Mouse (Mus musculus) limb, embryonic 12.5 days (tissue): ENCODE data around the gene Pnmal2. TPM values are rescaled to one million over a fixed set of nuclear protein-coding genes. Genes with fewer than 3 reads are reported as not detected.

Source experiments
- ATAC-seq: fragments of 200-750 bp; cut with Nextera tagmentation; 2 replicates; pipeline ENCODE4 v1.8.0; 2017; ENCODE audit warnings: low read depth, moderate TSS enrichment; ENCODE audit not compliant: insufficient number of reproducible peaks, insufficient read depth, low FRiP score, low TSS enrichment
- H3K27ac ChIP-seq: fragments of 300-500 bp; sonication (generic); 2 replicates; pipeline ENCODE4 v1.5.1; 2016; ENCODE audit warnings: mild to moderate bottlenecking, moderate library complexity
- H3K27me3 ChIP-seq: fragments of 300-500 bp; sonication (generic); 2 replicates; pipeline ENCODE4 v1.6.1; 2016; ENCODE audit warnings: mild to moderate bottlenecking, moderate library complexity
- H3K36me3 ChIP-seq: fragments of 300-500 bp; sonication (generic); 2 replicates; pipeline ENCODE4 v1.6.1; 2016; ENCODE audit warnings: mild to moderate bottlenecking, moderate library complexity
- H3K4me1 ChIP-seq: fragments of 300-500 bp; sonication (generic); replicated peaks from 2 replicates; pipeline ENCODE4 v1.6.1; 2016
- H3K4me2 ChIP-seq: fragments of 300-500 bp; sonication (generic); 2 replicates; pipeline ENCODE4 v1.6.1; 2016; ENCODE audit warnings: mild to moderate bottlenecking, moderate library complexity
- H3K4me3 ChIP-seq: fragments of 300-500 bp; sonication (generic); replicated peaks from 2 replicates; pipeline ENCODE4 v1.5.1; 2016; ENCODE audit warnings: mild to moderate bottlenecking
- H3K9ac ChIP-seq: fragments of 300-500 bp; sonication (generic); replicated peaks from 2 replicates; pipeline ENCODE4 v1.6.1; 2016; ENCODE audit warnings: mild to moderate bottlenecking, moderate library complexity
- H3K9me3 ChIP-seq: fragments of 300-500 bp; sonication (generic); 2 replicates; pipeline ENCODE4 v1.6.1; 2016; ENCODE audit warnings: mild to moderate bottlenecking, moderate library complexity
- WGBS: fragments of 180-500 bp; shearing (Covaris S2); methylation state at CpG from one replicate; pipeline ENCODE4 v1.1.7; 2016; 5-methylcytosine and 5-hydroxymethylcytosine counted together
- polyA plus RNA-seq: library from polyadenylated mRNA; unstranded; fragments of >200 nt; fragmentation: Nextera tagmentation; extraction: Ambion mirVana; gene quantifications from 2 replicates; pipeline ENCODE4 v1.2.1, GENCODE M21; 2016

Pnmal2 gene
- polyA plus RNA-seq, 1 experiment from 2014 or later: 16.6 TPM

- no peak for ATAC-seq
- Histone ChIP-seq H3K4me2 (no peak overlapping the region), H3K36me3 (no peaks in the 10 kb centered on the region), H3K27ac (peak overlapping the region; percentile 74), H3K9me3 (no peaks in the 10 kb centered on the region; the same call in 1 of the 2 replicates), H3K27me3 (no peaks in the 10 kb centered on the region), H3K4me3 (no peak overlapping the region), H3K4me1 (peaks cover 49% of the 10 kb centered on the region), H3K9ac (no peak overlapping the region)
- WGBS: 39% methylated on average over 3 of the region's 3 CpGs
Observed at GRCm38 (mm10) chr7:16988405-16988804, 43.9 kb downstream of the Pnmal2 start.

GRCm38 (mm10) chr7:16990006-16990744, 45.7 kb downstream of the Pnmal2 start:
- Histone ChIP-seq H3K9ac (no peak overlapping the region), H3K4me1 (peaks cover 52% of the 10 kb centered on the region), H3K36me3 (peaks cover 4% of the 10 kb centered on the region), H3K27ac (peak overlapping the region; percentile 82), H3K4me2 (no peak overlapping the region), H3K4me3 (no peak overlapping the region), H3K27me3 (no peaks in the 10 kb centered on the region), H3K9me3 (no peaks in the 10 kb centered on the region; the same call in 1 of the 2 replicates)
- ATAC-seq: no peak
- WGBS: 50% methylated on average over 15 of the region's 15 CpGs

- peak overlapping the region; percentile 8; the same call in 1 of the 2 replicates for H3K4me3 ChIP-seq
- peaks cover 19% of the 10 kb centered on the region for H3K36me3 ChIP-seq
- H3K4me1 ChIP-seq: peaks cover 69% of the 10 kb centered on the region
- H3K9me3 ChIP-seq: no peaks in the 10 kb centered on the region; the same call in 1 of the 2 replicates
- 55% methylated on average over 18 of the region's 18 CpGs for WGBS
- peak overlapping the region; percentile 47 for H3K4me2 ChIP-seq
- peak overlapping the region; percentile 95 for H3K27ac ChIP-seq
- no peaks in the 10 kb centered on the region for H3K27me3 ChIP-seq
- no peak overlapping the region for H3K9ac ChIP-seq
- peak; percentile 50; the same call in 1 of the 2 replicates for ATAC-seq
Observed at GRCm38 (mm10) chr7:16991681-16992450, 47.4 kb downstream of the Pnmal2 start.

GRCm38 (mm10) chr7:16992451-16992807, 47.9 kb downstream of the Pnmal2 start, which contains the start of gene Ccdc8:
Ccdc8 (plus strand) TSS chr7:16992708.
- no peak for ATAC-seq
- Histone ChIP-seq H3K27me3 (no peaks in the 10 kb centered on the region), H3K9me3 (no peaks in the 10 kb centered on the region; the same call in 1 of the 2 replicates), H3K27ac (peak within 1 kb of the TSS; percentile 95), H3K9ac (no peak within 1 kb of the TSS), H3K36me3 (peaks cover 25% of the 10 kb centered on the region), H3K4me1 (peaks cover 69% of the 10 kb centered on the region), H3K4me2 (peak within 1 kb of the TSS; percentile 89), H3K4me3 (peak within 1 kb of the TSS; percentile 73)
- WGBS: 96% methylated on average over 5 of the region's 5 CpGs

GRCm38 (mm10) chr7:16993651-16994399, 49.3 kb downstream of the Pnmal2 start:
- Histone ChIP-seq H3K27ac (peak overlapping the region; percentile 89), H3K4me3 (peak overlapping the region; percentile 73), H3K9me3 (no peaks in the 10 kb centered on the region; the same call in 1 of the 2 replicates), H3K4me2 (peak overlapping the region; percentile 89), H3K36me3 (peaks cover 39% of the 10 kb centered on the region), H3K27me3 (no peaks in the 10 kb centered on the region), H3K4me1 (peaks cover 61% of the 10 kb centered on the region), H3K9ac (peak overlapping the region; percentile 87)
- ATAC-seq: peak; percentile 94
- WGBS: under 1% methylated on average over 27 of the region's 27 CpGs

GRCm38 (mm10) chr7:16994400-16994799, 49.9 kb downstream of the Pnmal2 start:
- H3K36me3 ChIP-seq: peaks cover 43% of the 10 kb centered on the region
- H3K4me1 ChIP-seq: peaks cover 61% of the 10 kb centered on the region
- peak overlapping the region; percentile 87 for H3K9ac ChIP-seq
- H3K9me3 ChIP-seq: no peaks in the 10 kb centered on the region; the same call in 1 of the 2 replicates
- WGBS: 3% methylated on average over 20 of the region's 20 CpGs
- no peak for ATAC-seq
- peak overlapping the region; percentile 89 for H3K27ac ChIP-seq
- peak overlapping the region; percentile 73 for H3K4me3 ChIP-seq
- no peaks in the 10 kb centered on the region for H3K27me3 ChIP-seq
- H3K4me2 ChIP-seq: peak overlapping the region; percentile 89

- Histone ChIP-seq H3K9me3 (no peaks in the 10 kb centered on the region), H3K27ac (peak overlapping the region; percentile 89; the same call in 1 of the 2 replicates), H3K27me3 (no peaks in the 10 kb centered on the region), H3K4me1 (peaks cover 58% of the 10 kb centered on the region), H3K4me2 (peak overlapping the region; percentile 89), H3K4me3 (peak overlapping the region; percentile 73), H3K9ac (peak overlapping the region; percentile 87), H3K36me3 (peaks cover 53% of the 10 kb centered on the region)
- 88% methylated on average over 4 of the region's 4 CpGs for WGBS
- ATAC-seq: no peak
Observed at GRCm38 (mm10) chr7:16995345-16995744, 50.9 kb downstream of the Pnmal2 start.

Other genes starting within 250 kb of the Pnmal2 start
- gene Ceacam9, start 222.8 kb upstream of the Pnmal2 start, polyA plus RNA-seq: not detected in 2 replicates
- 239 and 245 TPM in 2 replicates for gene Ap2s1, start 206.3 kb upstream of the Pnmal2 start, polyA plus RNA-seq
- gene Slc1a5, start 163.3 kb upstream of the Pnmal2 start, polyA plus RNA-seq: 43.7 and 48.7 TPM in 2 replicates
- gene Strn4, start 128.8 kb upstream of the Pnmal2 start, polyA plus RNA-seq: 148 and 155 TPM in 2 replicates
- 33.1 and 34.8 TPM in 2 replicates for gene Fkrp, start 128.0 kb upstream of the Pnmal2 start, polyA plus RNA-seq
- gene Prkd2, start 101.8 kb upstream of the Pnmal2 start, polyA plus RNA-seq: 16.0 and 16.2 TPM in 2 replicates
- 9.8 and 12.5 TPM in 2 replicates for gene Dact3, start 69.4 kb upstream of the Pnmal2 start, polyA plus RNA-seq
- 13.2 and 16.2 TPM in 2 replicates for gene Gng8, start 52.9 kb upstream of the Pnmal2 start, polyA plus RNA-seq
- gene Ptgir, start 38.2 kb upstream of the Pnmal2 start, polyA plus RNA-seq: 0.96 and 1.1 TPM in 2 replicates
- 108 and 123 TPM in 2 replicates for gene Calm3, start 20.6 kb upstream of the Pnmal2 start, polyA plus RNA-seq
- 1.4 and 1.5 TPM in 2 replicates for gene Pnmal1, start 15.0 kb downstream of the Pnmal2 start, polyA plus RNA-seq
- gene Gm42372, start 38.4 kb downstream of the Pnmal2 start, polyA plus RNA-seq: 0.26 and 0.32 TPM in 2 replicates
- gene Ccdc8, start 48.0 kb downstream of the Pnmal2 start, polyA plus RNA-seq: 22.1 and 35.2 TPM in 2 replicates
- gene Ppp5c, start 83.2 kb downstream of the Pnmal2 start, polyA plus RNA-seq: 126 TPM in 2 replicates
- gene Hif3a, start 117.7 kb downstream of the Pnmal2 start, polyA plus RNA-seq: 10.8 and 11.3 TPM in 2 replicates
- gene Psg16, start 129.4 kb downstream of the Pnmal2 start, polyA plus RNA-seq: 0.12 and 0.14 TPM in 2 replicates
- gene Ceacam3, start 205.6 kb downstream of the Pnmal2 start, polyA plus RNA-seq: not detected in 2 replicates